11 mouse cellular contexts compared by ENCODE assay signal in the genomic region with DNA sequence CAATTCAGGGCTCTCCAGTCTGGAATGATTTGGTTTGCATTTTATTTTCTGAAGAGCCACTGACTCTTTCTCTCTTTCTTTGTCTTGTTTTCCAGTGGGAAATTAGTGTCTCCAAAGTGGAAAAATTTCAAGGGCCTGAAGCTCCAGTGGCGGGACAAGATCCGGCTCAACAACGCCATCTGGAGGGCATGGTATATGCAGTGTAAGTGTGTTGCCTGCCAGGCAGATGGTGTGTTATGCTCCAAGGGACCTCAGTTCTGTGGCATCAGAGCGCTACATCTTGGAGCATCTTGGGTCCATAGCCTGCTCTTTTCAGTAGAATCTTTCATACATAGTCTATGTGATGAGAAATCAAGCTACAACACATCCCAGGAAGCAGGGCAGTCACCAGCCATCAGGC. TPM values are rescaled to one million over a fixed set of nuclear protein-coding genes. Genes with fewer than 3 reads are reported as not detected.
A peak's percentile ranks its signal among the peaks of the same experiment; 100 is the strongest.
DNase-seq lines count a peak whose midpoint lies in the region; ATAC-seq and TF ChIP-seq lines count a peak whose summit lies in the region.
"Had no signal": no experiment of that assay in that cellular context is flagged by ENCODE, and none has a peak within 500 bp of the region (broad histone marks: within the 10 kb centered on the region; RNA-seq: fewer than 3 reads in every experiment).

No protein-coding gene starts in this region.

- peak; percentile 25; the same call in 1 of the 2 replicates for TF ChIP-seq CTCF in bone marrow, adult 2 months (IDR thresholded peaks at IDR 0.05; ENCODE audit: control insufficient read depth, insufficient read depth, low read length)

- H3K9me3 ChIP-seq in midbrain, embryonic 14.5 days (ENCODE audit: control insufficient read depth, low read length) = no peaks in the 10 kb centered on the region
- no peaks in the 10 kb centered on the region for H3K9me3 ChIP-seq in midbrain, embryonic 15.5 days
- H3K9me3 ChIP-seq: forebrain, embryonic 13.5 days; intestine, embryonic 15.5 days had no signal

- H3K27me3 ChIP-seq in midbrain, embryonic 14.5 days (ENCODE audit: control insufficient read depth, insufficient read depth, low read length) = no peaks in the 10 kb centered on the region
- no peaks in the 10 kb centered on the region for H3K27me3 ChIP-seq in midbrain, embryonic 15.5 days (replicated peaks)
- H3K27me3 ChIP-seq: forebrain, embryonic 13.5 days; intestine, embryonic 15.5 days had no signal

- H3K27ac ChIP-seq in midbrain, embryonic 14.5 days (replicated peaks; ENCODE audit: low read depth, low read length) = no peak overlapping the region
- no peak overlapping the region for H3K27ac ChIP-seq in midbrain, embryonic 15.5 days
- H3K27ac ChIP-seq in bone marrow, adult 2 months (ENCODE audit: control insufficient read depth, insufficient read depth, low read depth, low read length, poor library complexity) = no peak overlapping the region
- H3K27ac ChIP-seq: forebrain, embryonic 13.5 days; intestine, embryonic 15.5 days; macrophage had no signal

- no peak for ATAC-seq in midbrain, embryonic 14.5 days (ENCODE audit: low FRiP score, low TSS enrichment)
- no peak for ATAC-seq in midbrain, embryonic 15.5 days (replicated peaks)
- ATAC-seq: forebrain, embryonic 13.5 days; intestine, embryonic 15.5 days had no signal

- peak; percentile 50 for DNase-seq in heart, postnatal 4 days
- no peak for DNase-seq in heart, adult 9 months (ENCODE audit: low spot score in 2 of 2)
- peak; percentile 46 for DNase-seq in midbrain, embryonic 14.5 days
- peak; percentile 37 for DNase-seq in lung, postnatal 10 days
- DNase-seq in ovary, postnatal 14 days (ENCODE audit: low spot score) = no peak
- no peak for DNase-seq in thymus, postnatal 25 days

- no peak overlapping the region for H3K9ac ChIP-seq in midbrain, embryonic 14.5 days (replicated peaks; ENCODE audit: low read length)
- H3K9ac ChIP-seq in midbrain, embryonic 15.5 days = no peak overlapping the region
- H3K9ac ChIP-seq: forebrain, embryonic 13.5 days; intestine, embryonic 15.5 days had no signal

- H3K4me1 ChIP-seq in midbrain, embryonic 14.5 days (ENCODE audit: control insufficient read depth, insufficient read depth, low read length) = no peaks in the 10 kb centered on the region
- peaks cover 12% of the 10 kb centered on the region for H3K4me1 ChIP-seq in midbrain, embryonic 15.5 days
- H3K4me1 ChIP-seq in bone marrow, adult 2 months (ENCODE audit: control insufficient read depth, insufficient read depth, low read length) = no peaks in the 10 kb centered on the region; the same call in 1 of the 2 replicates

- peaks cover 27% of the 10 kb centered on the region for H3K36me3 ChIP-seq in midbrain, embryonic 14.5 days (ENCODE audit: control insufficient read depth, insufficient read depth, low read length)
- peaks cover 17% of the 10 kb centered on the region; the same call in 1 of the 2 replicates for H3K36me3 ChIP-seq in midbrain, embryonic 15.5 days (replicated peaks)

- no peak for TF ChIP-seq POLR2A in bone marrow, adult 2 months (IDR thresholded peaks at IDR 0.05; ENCODE audit: borderline replicate concordance, control insufficient read depth, low read depth, low read length)

- 76% methylated on average over 4 of the region's 4 CpGs for WGBS in midbrain, embryonic 14.5 days
- WGBS in midbrain, embryonic 15.5 days = 82% methylated on average over 4 of the region's 4 CpGs
- 90% methylated on average over 4 of the region's 4 CpGs for WGBS in bone marrow, adult 2 months

- H3K4me2 ChIP-seq in midbrain, embryonic 14.5 days (ENCODE audit: low read length) = no peak overlapping the region
- no peak overlapping the region for H3K4me2 ChIP-seq in midbrain, embryonic 15.5 days
- H3K4me2 ChIP-seq: forebrain, embryonic 13.5 days; intestine, embryonic 15.5 days had no signal

- H3K4me3 ChIP-seq in midbrain, embryonic 14.5 days (replicated peaks; ENCODE audit: low read depth, low read length) = no peak overlapping the region
- H3K4me3 ChIP-seq in midbrain, embryonic 15.5 days = no peak overlapping the region
- H3K4me3 ChIP-seq in bone marrow, adult 2 months (replicated peaks; ENCODE audit: control insufficient read depth, low read depth, low read length) = no peak overlapping the region
- H3K4me3 ChIP-seq: forebrain, embryonic 13.5 days; intestine, embryonic 15.5 days had no signal

RNA-seq across cellular contexts. Expression of a gene that starts 45.3 kb away (rescaled TPM):
- 10 to 100 TPM; 19.2 to 21.0 TPM for total RNA-seq in heart, postnatal 4 days (2021)
- polyA plus RNA-seq in midbrain, embryonic 14.5 days (2014; fragmentation: Nextera tagmentation; extraction: Ambion mirVana) = 18.7 and 23.0 TPM in 2 replicates
- 18.6 and 21.1 TPM in 2 replicates for polyA plus RNA-seq in midbrain, embryonic 15.5 days (2015; fragmentation: Nextera tagmentation; extraction: Ambion mirVana)
- polyA plus RNA-seq in bone marrow, adult 2 months (2011; ENCODE audit: insufficient read depth, insufficient read length, low replicate concordance, missing spikeins) = 23.6 and 51.4 TPM in 2 replicates

RNA-seq across cellular contexts. Expression of a gene that starts 49.2 kb away (rescaled TPM):
- total RNA-seq in heart, postnatal 4 days (2021) = not detected
- 0.20 and 0.41 TPM in 2 replicates for polyA plus RNA-seq in midbrain, embryonic 14.5 days (2014; fragmentation: Nextera tagmentation; extraction: Ambion mirVana)
- 0.89 and 1.1 TPM in 2 replicates for polyA plus RNA-seq in midbrain, embryonic 15.5 days (2015; fragmentation: Nextera tagmentation; extraction: Ambion mirVana)
- not detected in 2 replicates for polyA plus RNA-seq in bone marrow, adult 2 months (2011; ENCODE audit: insufficient read depth, insufficient read length, low replicate concordance, missing spikeins)
- polyA plus RNA-seq: intestine, embryonic 15.5 days; macrophage had no signal

RNA-seq across cellular contexts. Expression of a gene that starts 49.3 kb away (rescaled TPM):
- not detected for total RNA-seq in heart, postnatal 4 days (2021)
- polyA plus RNA-seq in midbrain, embryonic 14.5 days (2014; fragmentation: Nextera tagmentation; extraction: Ambion mirVana) = not detected in 2 replicates
- not detected in 2 replicates for polyA plus RNA-seq in midbrain, embryonic 15.5 days (2015; fragmentation: Nextera tagmentation; extraction: Ambion mirVana)
- polyA plus RNA-seq in bone marrow, adult 2 months (2011; ENCODE audit: insufficient read depth, insufficient read length, low replicate concordance, missing spikeins) = 1.8 TPM in 1 of 2 replicates, not detected in the other
- polyA plus RNA-seq: forebrain, embryonic 13.5 days; intestine, embryonic 15.5 days; macrophage had no signal

Comparison
In these comparisons a context has a peak if more than half of its experiments do, and no peak if none do; other contexts are left out.
1. DNase-seq: peak in heart, postnatal 4 days (single experiment), midbrain, embryonic 14.5 days (single experiment) and lung, postnatal 10 days (single experiment); none in heart, adult 9 months (0 of 2), ovary, postnatal 14 days (single experiment) and thymus, postnatal 25 days (single experiment).